Mouse (Mus musculus) WW6 (cell line): ENCODE results near the gene Mpg.

Experiments
- DNase-seq: peaks from one replicate; pipeline ENCODE4 v3.0.0-alpha.2; 2013; ENCODE audit warnings: low read depth, low spot score

Gene Mpg

DNA sequence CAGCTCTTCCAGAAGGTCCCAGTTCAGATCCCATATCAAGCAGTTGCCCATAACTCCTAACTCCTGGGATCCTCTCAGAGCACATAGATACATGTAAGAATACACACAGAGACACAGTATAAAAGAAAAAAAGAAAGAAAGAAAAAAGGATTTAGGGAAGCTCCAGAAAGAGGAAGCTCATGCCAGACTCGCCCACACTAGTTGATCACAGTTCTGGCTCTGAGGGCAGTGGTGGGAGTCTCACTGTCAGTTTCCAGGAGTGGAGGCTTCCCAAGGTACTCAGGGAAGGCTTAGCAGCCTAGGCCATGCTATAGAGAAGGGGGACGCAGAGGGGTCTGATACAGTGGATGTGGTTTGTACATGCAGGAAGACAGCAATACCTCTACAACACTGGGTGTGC lies 4.8 kb downstream of the Mpg start:
- no peak for DNase-seq

DNA sequence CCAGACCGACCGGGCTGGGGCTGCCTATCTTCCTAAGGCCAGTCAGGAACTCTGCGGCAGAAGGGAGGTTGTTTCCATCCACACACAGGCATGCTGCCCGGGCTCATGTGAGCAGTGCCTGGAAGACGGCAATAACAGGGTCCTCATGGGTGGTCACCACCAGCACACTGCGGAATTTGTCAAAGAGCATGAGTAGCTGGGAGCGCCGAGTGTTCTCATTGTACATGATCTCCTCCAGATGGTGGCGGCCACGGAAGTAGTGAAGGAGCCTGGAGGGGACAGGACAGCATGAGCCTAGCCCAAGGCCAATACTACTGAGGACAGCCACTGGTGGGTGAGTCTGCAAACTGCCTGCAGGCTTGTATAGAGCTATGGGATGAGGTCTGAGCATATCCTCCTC lies 6.5 kb downstream of the Mpg start:
- DNase-seq: no peak

GRCm38 (mm10) chr11:32233895-32234294 lies 7.6 kb downstream of the Mpg start:
- no peak for DNase-seq

DNA sequence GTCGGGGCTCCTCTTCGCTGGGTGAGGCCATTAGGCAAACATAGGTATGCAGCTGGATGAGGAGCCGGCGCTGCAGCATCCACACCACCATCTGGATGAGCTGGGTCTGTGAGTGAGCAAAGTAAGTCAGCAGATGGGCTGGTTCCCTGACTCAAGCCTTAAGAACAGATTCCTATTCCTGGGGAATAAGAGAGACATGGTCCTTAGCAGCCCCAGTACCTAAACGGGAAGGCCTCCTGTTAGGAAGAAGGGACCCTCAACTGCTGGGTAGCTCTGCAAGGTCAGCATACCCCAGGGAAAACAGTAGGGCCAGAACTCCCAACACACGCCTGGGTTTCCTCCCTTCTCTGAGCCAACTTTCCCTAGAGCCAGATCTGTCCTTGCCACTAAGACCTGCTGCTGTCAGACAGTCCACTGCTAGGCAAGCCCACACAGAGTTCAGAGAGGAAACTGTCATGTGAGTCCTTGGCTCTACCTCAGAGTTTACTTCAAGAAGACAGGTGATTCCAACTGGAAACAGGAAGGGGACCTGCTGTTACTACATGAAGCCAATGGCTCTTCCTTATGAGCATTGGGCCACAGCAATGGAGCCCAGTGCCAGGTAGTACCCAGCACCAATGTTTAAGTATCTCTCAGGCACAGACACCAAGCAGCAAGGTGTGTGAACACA lies 8.6 kb downstream of the Mpg start:
- DNase-seq: no peak

DNA sequence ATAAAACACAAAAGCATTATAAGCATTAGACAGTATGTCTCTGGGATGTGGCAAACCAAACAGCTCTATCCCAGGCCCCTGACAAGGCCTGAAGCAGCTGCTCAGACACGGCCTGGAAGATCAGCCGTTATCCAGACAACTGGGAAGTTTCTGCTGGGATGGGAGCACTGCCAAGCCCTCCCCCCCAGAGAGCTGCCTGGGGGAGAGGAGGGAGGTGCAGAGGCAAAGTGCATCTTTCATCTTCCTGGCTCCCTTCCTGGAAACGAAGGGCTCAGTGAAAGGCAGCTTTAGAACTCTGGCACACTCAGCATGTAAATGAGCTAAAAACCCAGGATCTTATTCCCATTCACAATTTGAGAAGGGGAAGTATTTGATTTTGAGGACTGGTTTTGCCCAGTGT lies 9.3 kb downstream of the Mpg start:
- no peak for DNase-seq

- no peak for DNase-seq
These were observed 9.8 kb downstream of the Mpg start for GRCm38 (mm10) chr11:32236132-32236531.

- no peak for DNase-seq
These were observed 10.6 kb downstream of the Mpg start for GRCm38 (mm10) chr11:32236712-32237410.

GRCm38 (mm10) chr11:32237411-32237795 lies 11.1 kb downstream of the Mpg start:
- no peak for DNase-seq

DNA sequence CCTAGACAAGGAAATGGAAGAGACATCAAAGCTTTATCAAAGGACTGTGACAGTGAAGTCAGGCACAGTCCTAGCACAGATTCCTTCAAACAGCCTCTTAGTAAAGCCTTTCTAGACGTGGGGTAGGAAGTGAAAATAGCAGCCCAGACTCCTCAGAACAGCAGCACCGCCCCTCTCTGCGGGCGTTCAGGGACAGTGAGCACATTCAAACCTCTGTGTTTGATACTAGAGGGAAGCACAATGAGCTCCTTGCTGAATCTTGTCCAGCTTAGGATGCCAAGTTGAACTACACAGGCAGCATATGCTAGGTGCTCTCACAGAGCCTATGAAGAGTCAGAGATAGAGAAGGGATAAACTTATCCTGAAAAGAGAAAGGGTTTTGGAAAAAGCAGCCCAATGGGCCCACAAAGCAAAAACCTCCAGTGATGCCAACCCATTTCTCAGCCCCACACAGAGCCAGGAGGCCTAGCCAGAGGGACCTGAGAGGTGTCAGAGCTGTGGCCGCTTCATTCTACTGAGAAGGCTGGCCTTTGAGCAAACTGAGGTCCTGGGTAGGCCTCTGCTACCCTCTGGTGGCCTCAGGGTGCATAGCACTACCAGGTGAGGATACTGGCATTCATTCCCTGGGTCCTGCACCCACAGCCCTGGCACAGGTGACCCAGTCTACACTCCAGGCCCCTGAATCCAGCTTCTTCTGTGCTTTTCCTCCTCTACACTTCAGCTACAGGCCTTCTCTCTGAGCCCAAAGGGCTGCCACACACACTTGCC lies 12.0 kb downstream of the Mpg start:
- DNase-seq: no peak

DNA sequence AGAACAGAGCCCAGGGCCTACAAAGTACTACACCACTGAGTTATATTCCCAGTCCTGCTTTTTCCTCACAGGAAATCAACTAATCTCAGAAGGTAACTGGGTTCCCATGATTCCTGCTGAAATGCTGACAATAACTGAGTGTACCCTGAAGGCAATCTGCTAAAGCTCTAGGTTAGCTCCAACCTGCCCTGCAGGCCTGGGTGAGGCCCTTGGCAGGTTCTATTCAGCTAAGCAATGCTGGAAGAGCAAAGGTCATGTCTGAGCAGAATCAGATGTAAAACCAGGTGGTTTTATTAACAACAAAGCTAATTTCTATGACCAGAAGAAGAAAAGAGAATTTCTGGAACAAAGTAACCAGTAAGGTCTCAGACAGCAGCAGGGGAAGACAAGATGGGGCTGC lies 15.1 kb downstream of the Mpg start:
- no peak for DNase-seq

DNA sequence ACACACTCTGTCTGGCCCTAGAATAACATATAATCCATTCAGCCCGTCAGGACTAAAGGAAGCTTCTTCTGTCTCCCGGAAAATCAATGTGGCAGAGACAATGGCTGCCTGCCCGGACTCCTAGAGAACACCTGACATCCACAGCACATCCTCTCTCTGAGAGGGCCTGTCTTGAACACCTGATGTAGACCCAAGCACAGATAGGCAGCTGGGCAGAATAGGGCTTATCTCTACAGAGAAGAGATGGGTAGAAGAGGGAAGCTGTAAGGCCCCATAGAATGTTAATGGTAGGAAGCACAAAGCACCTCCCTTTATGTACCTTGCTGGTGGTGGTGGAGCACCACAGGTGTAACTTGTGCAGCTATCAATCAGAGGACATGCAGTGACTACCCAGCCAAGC lies 15.9 kb downstream of the Mpg start:
- DNase-seq: no peak

DNA sequence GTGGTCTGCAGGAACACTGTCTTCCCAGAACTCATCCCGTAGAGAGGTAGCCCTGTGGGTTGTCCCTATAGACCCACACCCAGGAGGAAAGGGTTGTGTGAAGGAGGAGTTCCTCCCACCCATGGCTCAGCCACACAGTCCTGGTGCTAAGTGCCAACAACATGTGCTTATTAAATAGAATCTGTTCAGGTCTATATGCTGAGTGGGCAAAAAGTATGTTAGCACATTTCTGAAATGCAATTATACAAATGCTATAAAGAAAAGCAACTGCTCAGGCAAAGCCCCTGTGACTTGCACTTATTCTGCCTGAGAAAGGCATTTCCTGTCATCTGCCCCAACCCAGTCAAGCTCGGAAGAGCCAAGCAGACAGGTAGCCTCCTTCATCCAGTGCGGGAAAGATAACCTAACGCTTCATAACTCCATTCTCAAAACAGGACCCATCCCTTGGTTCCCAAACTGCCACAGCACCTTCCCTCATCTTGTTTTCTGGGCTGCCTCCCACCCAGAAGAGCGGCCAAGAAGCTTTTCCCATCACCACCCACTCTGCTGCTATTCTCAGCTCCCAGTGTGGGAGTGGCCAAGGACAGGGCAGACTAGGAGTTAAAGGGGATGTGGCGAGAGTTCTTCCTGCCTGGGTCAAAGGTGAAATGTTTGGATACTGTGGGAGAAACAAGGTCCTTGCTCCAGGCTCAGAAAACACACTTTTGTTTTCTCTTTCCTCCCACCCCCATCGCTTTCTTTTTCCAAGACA lies 17.1 kb downstream of the Mpg start:
- no peak for DNase-seq

DNA sequence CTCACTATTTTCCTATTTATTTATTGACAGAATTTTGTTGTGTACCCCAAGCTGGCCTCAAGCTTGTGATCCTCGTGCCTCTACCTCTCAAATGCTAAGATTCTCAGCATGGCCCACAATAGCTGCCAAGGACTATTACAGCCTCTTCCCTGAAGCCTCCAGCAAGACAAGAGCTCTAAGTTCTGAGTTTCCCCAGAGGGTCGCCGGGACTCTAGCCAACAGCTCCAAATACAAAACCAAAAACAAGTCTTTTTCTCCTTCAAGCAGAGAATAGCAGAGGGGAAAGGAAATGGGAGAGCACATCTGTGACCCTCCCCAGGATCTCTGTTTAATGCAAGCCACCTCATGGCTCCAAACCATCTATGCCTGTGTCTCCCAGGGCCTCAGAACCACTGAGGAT lies 17.8 kb downstream of the Mpg start:
- DNase-seq: no peak

- no peak for DNase-seq
These were observed 18.3 kb downstream of the Mpg start for GRCm38 (mm10) chr11:32244617-32245016.

GRCm38 (mm10) chr11:32245614-32246013 lies 19.3 kb downstream of the Mpg start:
- DNase-seq: no peak

GRCm38 (mm10) chr11:32247068-32247467 lies 20.8 kb downstream of the Mpg start:
- DNase-seq: no peak

- DNase-seq: no peak
These were observed 22.0 kb downstream of the Mpg start for GRCm38 (mm10) chr11:32248350-32248749.

DNA sequence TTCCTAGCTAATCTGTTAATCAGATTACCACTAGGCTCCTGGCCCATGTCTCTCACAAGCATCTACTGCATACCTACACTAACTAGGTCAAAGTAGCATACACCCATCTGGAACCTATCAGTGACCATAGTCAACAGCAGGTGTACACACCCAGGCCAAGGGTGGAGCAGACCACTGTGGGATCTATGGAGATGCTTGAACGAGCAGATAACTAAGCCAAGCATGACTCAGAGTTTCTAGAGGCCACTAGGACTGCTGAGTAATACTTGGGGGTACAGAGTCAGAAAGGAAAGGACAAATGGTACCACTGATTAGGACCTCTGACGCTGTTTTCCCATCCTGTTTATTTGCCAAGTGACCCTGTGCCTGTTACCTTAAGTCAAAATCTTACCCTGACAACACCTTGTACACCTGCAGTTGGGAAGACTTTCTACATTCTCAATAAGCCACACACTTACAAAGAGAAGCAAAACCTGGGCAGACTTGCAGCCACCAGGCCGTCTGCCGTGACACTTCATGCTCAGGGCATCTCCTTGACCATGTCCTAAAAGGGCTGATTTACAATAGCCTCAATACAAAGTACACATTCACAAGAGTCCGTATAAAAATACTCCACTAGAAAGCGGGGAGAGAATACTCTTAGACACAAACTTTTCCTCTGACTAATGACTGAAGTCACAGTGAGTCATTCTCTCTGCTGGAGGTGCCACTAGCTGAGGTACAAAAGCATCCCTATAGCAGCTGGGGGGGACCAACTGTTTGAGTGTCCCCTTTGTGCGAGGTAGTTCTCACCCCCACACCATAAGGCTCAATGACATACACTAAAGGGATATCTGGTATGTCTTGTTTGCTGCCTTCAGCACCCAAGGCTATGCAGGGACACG lies 24.8 kb downstream of the Mpg start:
- no peak for DNase-seq

DNA sequence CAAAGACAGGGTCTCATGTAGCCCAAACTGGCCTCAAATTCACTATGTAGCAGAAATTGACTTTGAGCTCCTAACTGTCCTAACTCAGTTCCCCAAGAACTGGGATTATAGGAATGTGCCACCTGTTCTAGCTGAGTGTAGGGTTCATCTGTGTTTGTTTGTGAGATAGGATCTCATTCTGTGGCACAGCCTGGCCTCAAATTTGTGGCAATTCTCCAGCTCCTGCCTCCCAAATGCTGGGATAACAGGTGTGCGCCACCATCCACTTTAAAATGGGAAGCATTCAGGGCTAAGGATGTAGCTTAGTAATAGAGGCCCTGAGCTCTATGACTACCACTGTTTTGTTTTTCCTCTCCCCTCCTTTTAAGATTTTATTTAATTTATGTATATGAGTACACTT lies 26.8 kb downstream of the Mpg start:
- DNase-seq: no peak

- DNase-seq: no peak
These were observed 29.8 kb downstream of the Mpg start for GRCm38 (mm10) chr11:32256146-32256545.

DNA sequence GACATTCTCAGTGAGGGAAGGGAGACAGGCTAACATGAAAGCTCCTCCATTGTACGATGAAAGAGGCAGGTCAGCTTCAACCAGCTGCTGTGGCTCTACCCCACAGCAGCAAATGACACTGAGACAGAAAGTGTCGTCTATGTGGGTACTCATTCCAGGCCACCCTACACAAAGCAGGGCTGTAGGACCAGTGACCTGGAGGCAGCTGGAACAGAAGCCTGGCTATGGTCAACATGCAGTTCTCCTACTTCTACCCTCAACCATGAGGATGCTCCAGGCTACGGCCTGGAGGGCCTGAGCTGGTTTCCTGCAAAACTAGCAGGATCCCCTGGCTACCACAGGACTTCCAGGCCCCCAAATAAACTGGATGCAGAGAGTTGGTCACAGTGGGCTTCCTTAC lies 30.3 kb downstream of the Mpg start:
- DNase-seq: no peak
